Mouse (Mus musculus) limb, embryonic 13.5 days (tissue): Measurements from ENCODE around the gene Cwc25. TPM values are rescaled to one million over a fixed set of nuclear protein-coding genes. Genes with fewer than 3 reads are reported as not detected.
"Not testable (repeated sequence)": the region's sequence is repeated elsewhere in the genome, so short reads cannot be mapped to it uniquely, and the experiment has no call there.

ENCODE experiments used
- ATAC-seq: fragments of 200-750 bp; cut with Nextera tagmentation; 2 replicates; pipeline ENCODE4 v1.8.0; 2017; ENCODE audit warnings: low read depth, moderate number of reproducible peaks, moderate TSS enrichment; ENCODE audit not compliant: low FRiP score
- H3K27ac ChIP-seq: fragments of 300-500 bp; sonication (generic); 2 replicates; pipeline ENCODE4 v1.5.1; 2015; ENCODE audit warnings: inconsistent platforms, mild to moderate bottlenecking, moderate library complexity
- H3K27me3 ChIP-seq: fragments of 300-500 bp; sonication (generic); 2 replicates; pipeline ENCODE4 v1.6.1; 2015; ENCODE audit warnings: mild to moderate bottlenecking, inconsistent platforms
- H3K36me3 ChIP-seq: fragments of 300-500 bp; sonication (generic); 2 replicates; pipeline ENCODE4 v1.6.1; 2015; ENCODE audit warnings: inconsistent platforms, mild to moderate bottlenecking, moderate library complexity
- H3K4me1 ChIP-seq: fragments of 300-500 bp; sonication (generic); 2 replicates; pipeline ENCODE4 v1.6.1; 2015; ENCODE audit warnings: inconsistent platforms
- H3K4me2 ChIP-seq: fragments of 300-500 bp; sonication (generic); replicated peaks from 2 replicates; pipeline ENCODE4 v1.6.1; 2015; ENCODE audit warnings: inconsistent platforms, mild to moderate bottlenecking, moderate library complexity
- H3K4me3 ChIP-seq: fragments of 300-500 bp; sonication (generic); 2 replicates; pipeline ENCODE4 v1.5.1; 2015; ENCODE audit warnings: moderate library complexity, mild to moderate bottlenecking, inconsistent platforms
- H3K9ac ChIP-seq: fragments of 300-500 bp; sonication (generic); 2 replicates; pipeline ENCODE4 v1.6.1; 2015; ENCODE audit warnings: mild to moderate bottlenecking, inconsistent platforms
- H3K9me3 ChIP-seq: fragments of 300-500 bp; sonication (generic); 2 replicates; pipeline ENCODE4 v1.6.1; 2016; ENCODE audit warnings: inconsistent platforms
- WGBS: fragments of 180-500 bp; shearing (Covaris S2); methylation state at CpG from one replicate; pipeline ENCODE4 v1.1.7; 2015; 5-methylcytosine and 5-hydroxymethylcytosine counted together
- polyA plus RNA-seq: library from polyadenylated mRNA; unstranded; fragments of >200 nt; fragmentation: Nextera tagmentation; extraction: Ambion mirVana; gene quantifications from 2 replicates; pipeline ENCODE4 v1.2.1, GENCODE M21; 2015

Gene Cwc25
- polyA plus RNA-seq, 1 experiment from 2014 or later: 23.3 TPM

- ATAC-seq: peak; percentile 73
- peak overlapping the region; percentile 73 for H3K4me3 ChIP-seq
Observed at GRCm38 (mm10) chr11:97799994-97800690, 33.8 kb upstream of the Cwc25 start.

GRCm38 (mm10) chr11:97799146-97799993 is 33.0 kb upstream of the Cwc25 start:
- Histone ChIP-seq H3K4me3 (peak overlapping the region; percentile 73), H3K36me3 (peaks cover 5% of the 10 kb centered on the region; the same call in 1 of the 2 replicates), H3K27me3 (no peaks in the 10 kb centered on the region), H3K4me1 (peaks cover 39% of the 10 kb centered on the region), H3K9ac (peak overlapping the region; percentile 92), H3K9me3 (no peaks in the 10 kb centered on the region), H3K27ac (peak overlapping the region; percentile 96), H3K4me2 (peak overlapping the region; percentile 74)
- under 1% methylated on average over 67 of the region's 71 CpGs for WGBS
- peak; percentile 82 for ATAC-seq

More at GRCm38 (mm10) chr11:97799994-97800690, 33.8 kb upstream of the Cwc25 start:
- no peaks in the 10 kb centered on the region for H3K27me3 ChIP-seq
- H3K36me3 ChIP-seq: peaks cover 5% of the 10 kb centered on the region; the same call in 1 of the 2 replicates
- peak overlapping the region; percentile 92 for H3K9ac ChIP-seq
- 1% methylated on average over 32 of the region's 43 CpGs for WGBS
- H3K9me3 ChIP-seq: no peaks in the 10 kb centered on the region
- peak overlapping the region; percentile 74 for H3K4me2 ChIP-seq
- H3K27ac ChIP-seq: peak overlapping the region; percentile 96
- H3K4me1 ChIP-seq: peaks cover 46% of the 10 kb centered on the region

GRCm38 (mm10) chr11:97798782-97799145 is 32.4 kb upstream of the Cwc25 start, which contains the start of gene Lasp1:
TSS of gene Lasp1 (plus strand) at chr11:97799000.
- Histone ChIP-seq H3K9ac (peak within 1 kb of the TSS; percentile 92), H3K4me1 (peaks cover 33% of the 10 kb centered on the region), H3K9me3 (no peaks in the 10 kb centered on the region), H3K4me3 (peak within 1 kb of the TSS; percentile 73), H3K27me3 (no peaks in the 10 kb centered on the region), H3K27ac (peak within 1 kb of the TSS; percentile 96), H3K4me2 (peak within 1 kb of the TSS; percentile 74), H3K36me3 (peaks cover 5% of the 10 kb centered on the region; the same call in 1 of the 2 replicates)
- WGBS: under 1% methylated on average over 11 of the region's 11 CpGs
- ATAC-seq: peak; percentile 42; the same call in 1 of the 2 replicates

- WGBS: 35% methylated on average over 8 of the region's 8 CpGs
- Histone ChIP-seq H3K9ac (no peak overlapping the region), H3K4me3 (peak overlapping the region; percentile 73), H3K36me3 (0 out of 2 replicates have a peak, but pooled peaks cover 2% of the 10 kb centered on the region), H3K4me1 (peaks cover 30% of the 10 kb centered on the region), H3K27ac (no peak overlapping the region), H3K9me3 (no peaks in the 10 kb centered on the region), H3K27me3 (no peaks in the 10 kb centered on the region), H3K4me2 (peak overlapping the region; percentile 74)
- no peak for ATAC-seq
Observed at GRCm38 (mm10) chr11:97798083-97798435, 31.7 kb upstream of the Cwc25 start.

GRCm38 (mm10) chr11:97797369-97798082 is 31.2 kb upstream of the Cwc25 start:
- ATAC-seq: no peak
- no peaks in the 10 kb centered on the region for H3K27me3 ChIP-seq
- 52% methylated on average over 15 of the region's 15 CpGs for WGBS
- 0 out of 2 replicates have a peak, but pooled peaks cover 2% of the 10 kb centered on the region for H3K36me3 ChIP-seq
- peaks cover 27% of the 10 kb centered on the region for H3K4me1 ChIP-seq
- no peaks in the 10 kb centered on the region for H3K9me3 ChIP-seq
- no peak overlapping the region for H3K9ac ChIP-seq
- H3K4me3 ChIP-seq: 0 out of 2 replicates have a peak overlapping the region, but pooled peaks have one; percentile 73
- H3K27ac ChIP-seq: no peak overlapping the region
- H3K4me2 ChIP-seq: peak overlapping the region; percentile 74

- no peaks in the 10 kb centered on the region for H3K9me3 ChIP-seq
- H3K4me2 ChIP-seq: no peak overlapping the region
- peaks cover 20% of the 10 kb centered on the region for H3K4me1 ChIP-seq
- no peak overlapping the region for H3K9ac ChIP-seq
- ATAC-seq: no peak
- no peak overlapping the region for H3K4me3 ChIP-seq
- H3K27ac ChIP-seq: no peak overlapping the region
- 4% methylated on average over 6 of the region's 6 CpGs for WGBS
- no peaks in the 10 kb centered on the region for H3K36me3 ChIP-seq
- no peaks in the 10 kb centered on the region for H3K27me3 ChIP-seq
Observed at GRCm38 (mm10) chr11:97796910-97797309, 30.6 kb upstream of the Cwc25 start.

- no peaks in the 10 kb centered on the region for H3K27me3 ChIP-seq
- H3K4me3 ChIP-seq: no peak overlapping the region
- WGBS: 10% methylated on average over 2 of the region's 2 CpGs
Observed at GRCm38 (mm10) chr11:97793165-97793564, 26.8 kb upstream of the Cwc25 start.

GRCm38 (mm10) chr11:97790778-97791438 is 24.6 kb upstream of the Cwc25 start:
- not testable (repeated sequence) for H3K4me2 ChIP-seq, H3K9me3 ChIP-seq, ATAC-seq, H3K4me3 ChIP-seq, H3K4me1 ChIP-seq, H3K9ac ChIP-seq, H3K36me3 ChIP-seq, H3K27me3 ChIP-seq, H3K27ac ChIP-seq
- WGBS: 73% methylated on average over 2 of the region's 2 CpGs

More at GRCm38 (mm10) chr11:97793165-97793564, 26.8 kb upstream of the Cwc25 start:
- H3K4me2 ChIP-seq: no peak overlapping the region
- no peak overlapping the region for H3K9ac ChIP-seq
- H3K36me3 ChIP-seq: no peaks in the 10 kb centered on the region
- peaks cover 6% of the 10 kb centered on the region for H3K4me1 ChIP-seq
- no peak for ATAC-seq
- no peaks in the 10 kb centered on the region for H3K9me3 ChIP-seq
- H3K27ac ChIP-seq: no peak overlapping the region

- Histone ChIP-seq H3K27me3 (no peaks in the 10 kb centered on the region), H3K36me3 (no peaks in the 10 kb centered on the region), H3K9me3 (no peaks in the 10 kb centered on the region), H3K4me1 (no peaks in the 10 kb centered on the region), H3K4me3 (no peak overlapping the region), H3K4me2 (no peak overlapping the region), H3K27ac (no peak overlapping the region), H3K9ac (no peak overlapping the region)
- 86% methylated on average over 5 of the region's 5 CpGs for WGBS
- no peak for ATAC-seq
Observed at GRCm38 (mm10) chr11:97789727-97790126, 23.4 kb upstream of the Cwc25 start.

- ATAC-seq: no peak
- Histone ChIP-seq H3K27me3 (no peaks in the 10 kb centered on the region), H3K9me3 (no peaks in the 10 kb centered on the region), H3K9ac (no peak overlapping the region), H3K27ac (no peak overlapping the region), H3K36me3 (no peaks in the 10 kb centered on the region), H3K4me3 (no peak overlapping the region), H3K4me1 (peaks cover 4% of the 10 kb centered on the region; the same call in 1 of the 2 replicates), H3K4me2 (no peak overlapping the region)
- 80% methylated on average over 3 of the region's 3 CpGs for WGBS
Observed at GRCm38 (mm10) chr11:97787961-97788360, 21.6 kb upstream of the Cwc25 start.

GRCm38 (mm10) chr11:97782564-97782895 is 16.2 kb upstream of the Cwc25 start:
- H3K9ac ChIP-seq: peak overlapping the region; percentile 68
- H3K4me2 ChIP-seq: peak overlapping the region; percentile 71
- H3K4me3 ChIP-seq: peak overlapping the region; percentile 96
- no peaks in the 10 kb centered on the region for H3K27me3 ChIP-seq
- no peaks in the 10 kb centered on the region for H3K9me3 ChIP-seq
- H3K36me3 ChIP-seq: peaks cover 36% of the 10 kb centered on the region
- WGBS: under 1% methylated on average over 10 of the region's 10 CpGs
- H3K4me1 ChIP-seq: peaks cover 22% of the 10 kb centered on the region
- peak; percentile 48; the same call in 1 of the 2 replicates for ATAC-seq
- peak overlapping the region; percentile 10; the same call in 1 of the 2 replicates for H3K27ac ChIP-seq
